Comparison of ENCODE assay signal across 31 mouse cellular contexts in genomic region chr16:64602308-64602707, GRCm38 (mm10). TPM values are rescaled to one million over a fixed set of nuclear protein-coding genes. Genes with fewer than 3 reads are reported as not detected.
"Had no signal": no experiment of that assay in that cellular context is flagged by ENCODE, and none has a peak within 500 bp of the region (broad histone marks: within the 10 kb centered on the region; RNA-seq: fewer than 3 reads in every experiment).

TSS of gene Csnka2ip (minus strand) at chr16:64602408.

- DNase-seq: cerebellum, adult 8-10 months; cerebellum, adult 9-10 months; cerebellum, adult 9-11 months; cerebellum, postnatal 10 days; cerebellum, postnatal 14 days; cerebellum, postnatal 25 days; cerebellum, postnatal 36 days; embryo, embryonic 11 days; forebrain, postnatal 0 days; gastrocnemius, adult 2 months; gastrocnemius, postnatal 10 days; gastrocnemius, postnatal 14 days; gastrocnemius, postnatal 25 days; gastrocnemius, postnatal 36 days; heart, adult 11 months; heart, adult 18-20 months; heart, adult 2 months had no signal

- H3K27me3 ChIP-seq: embryonic facial prominence, embryonic 12.5 days; embryonic facial prominence, embryonic 13.5 days; embryonic facial prominence, embryonic 15.5 days; forebrain, embryonic 12.5 days; forebrain, embryonic 13.5 days; forebrain, embryonic 15.5 days had no signal

- H3K4me3 ChIP-seq: embryonic facial prominence, embryonic 10.5 days; embryonic facial prominence, embryonic 12.5 days; embryonic facial prominence, embryonic 13.5 days; embryonic facial prominence, embryonic 15.5 days; erythroblast, embryonic 14.5 days; forebrain, embryonic 10.5 days; forebrain, embryonic 12.5 days; forebrain, embryonic 13.5 days; forebrain, embryonic 15.5 days; gastrocnemius, adult 2 months; heart, adult 2 months had no signal

- H3K4me1 ChIP-seq: embryonic facial prominence, embryonic 10.5 days; embryonic facial prominence, embryonic 12.5 days; embryonic facial prominence, embryonic 13.5 days; embryonic facial prominence, embryonic 15.5 days; forebrain, embryonic 10.5 days; forebrain, embryonic 12.5 days; forebrain, embryonic 13.5 days; forebrain, embryonic 15.5 days had no signal

- H3K36me3 ChIP-seq: embryonic facial prominence, embryonic 10.5 days; embryonic facial prominence, embryonic 12.5 days; embryonic facial prominence, embryonic 13.5 days; embryonic facial prominence, embryonic 15.5 days; forebrain, embryonic 10.5 days; forebrain, embryonic 12.5 days; forebrain, embryonic 15.5 days had no signal

- H3K27ac ChIP-seq: embryonic facial prominence, embryonic 10.5 days; embryonic facial prominence, embryonic 12.5 days; embryonic facial prominence, embryonic 13.5 days; embryonic facial prominence, embryonic 15.5 days; forebrain, embryonic 10.5 days; forebrain, embryonic 12.5 days; forebrain, embryonic 13.5 days; forebrain, embryonic 15.5 days; gastrocnemius, adult 2 months; heart, adult 2 months had no signal

RNA-seq across cellular contexts. Expression of gene Csnka2ip, which starts in this region (rescaled TPM):
- polyA plus RNA-seq: embryonic facial prominence, embryonic 10.5 days; embryonic facial prominence, embryonic 11.5 days; embryonic facial prominence, embryonic 12.5 days; embryonic facial prominence, embryonic 13.5 days; embryonic facial prominence, embryonic 14.5 days; embryonic facial prominence, embryonic 15.5 days; erythroblast, embryonic 14.5 days; forebrain, embryonic 10.5 days; forebrain, embryonic 11.5 days; forebrain, embryonic 12.5 days; forebrain, embryonic 13.5 days; forebrain, embryonic 14.5 days; forebrain, embryonic 15.5 days; forebrain, embryonic 16.5 days; forebrain, postnatal 0 days had no signal
